Mouse (Mus musculus) heart, embryonic 10.5 days (tissue): Measurements from ENCODE around the gene Dhx9. TPM values are rescaled to one million over a fixed set of nuclear protein-coding genes. Genes with fewer than 3 reads are reported as not detected.

Experiments
- DNase-seq: peaks from one replicate; pipeline ENCODE4 v3.0.0-alpha.2; 2017; ENCODE audit warnings: low spot score
- H3K27ac ChIP-seq: fragments of 300-500 bp; sonication (generic); 2 replicates; pipeline ENCODE4 v1.5.1; 2016; ENCODE audit warnings: mild to moderate bottlenecking
- H3K27me3 ChIP-seq: fragments of 300-500 bp; sonication (generic); 2 replicates; pipeline ENCODE4 v1.6.1; 2016; ENCODE audit warnings: mild to moderate bottlenecking; ENCODE audit not compliant: poor library complexity, insufficient read depth, severe bottlenecking
- H3K36me3 ChIP-seq: fragments of 300-500 bp; sonication (generic); 2 replicates; pipeline ENCODE4 v1.6.1; 2016; ENCODE audit warnings: mild to moderate bottlenecking, moderate library complexity
- H3K4me1 ChIP-seq: fragments of 300-500 bp; sonication (generic); 2 replicates; pipeline ENCODE4 v1.6.1; 2016; ENCODE audit warnings: mild to moderate bottlenecking
- H3K4me3 ChIP-seq: fragments of 300-500 bp; sonication (generic); 2 replicates; pipeline ENCODE4 v1.5.1; 2016; ENCODE audit warnings: mild to moderate bottlenecking, moderate library complexity
- H3K9me3 ChIP-seq: fragments of 300-500 bp; sonication (generic); 2 replicates; pipeline ENCODE4 v1.6.1; 2016; ENCODE audit warnings: mild to moderate bottlenecking, moderate library complexity
- WGBS: fragments of 180-500 bp; shearing (Covaris S2); methylation state at CpG from one replicate; pipeline ENCODE4 v1.1.7; 2016; 5-methylcytosine and 5-hydroxymethylcytosine counted together
- polyA plus RNA-seq: library from polyadenylated mRNA; unstranded; fragments of >200 nt; fragmentation: Nextera tagmentation; extraction: Ambion mirVana; gene quantifications from 2 replicates; pipeline ENCODE4 v1.2.1, GENCODE M21; 2016

Dhx9 gene
- polyA plus RNA-seq, 1 experiment from 2014 or later: 25.1 TPM

DNA sequence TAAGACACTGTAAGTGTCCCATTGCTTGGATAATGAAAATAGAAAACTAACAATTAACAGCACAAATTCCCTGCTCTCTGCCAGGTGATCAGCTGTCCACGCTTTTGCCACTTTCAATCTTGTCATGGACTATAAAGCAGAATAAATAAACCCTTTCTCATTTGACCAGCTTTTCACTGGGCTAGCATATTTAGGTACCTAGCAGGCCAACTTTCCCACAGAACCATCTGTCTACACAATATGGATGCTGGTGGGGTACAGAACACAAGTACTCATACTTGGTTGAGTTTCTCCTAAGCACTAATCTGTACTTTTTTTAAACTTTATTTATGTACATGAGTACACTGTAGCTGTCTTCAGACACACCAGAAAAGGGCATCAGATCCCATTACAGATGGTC is 8.2 kb downstream of the Dhx9 start:
- Histone ChIP-seq H3K36me3 (peaks cover 86% of the 10 kb centered on the region), H3K4me1 (no peaks in the 10 kb centered on the region), H3K9me3 (no peaks in the 10 kb centered on the region), H3K27ac (no peak overlapping the region), H3K4me3 (no peak overlapping the region), H3K27me3 (no peaks in the 10 kb centered on the region)
- WGBS: 100% methylated on average over 1 of the region's 1 CpGs
- DNase-seq: no peak

GRCm38 (mm10) chr1:153461796-153462195 is 25.7 kb downstream of the Dhx9 start:
- H3K36me3 ChIP-seq: peaks cover 100% of the 10 kb centered on the region
- no peak overlapping the region for H3K27ac ChIP-seq
- no peak for DNase-seq
- no peaks in the 10 kb centered on the region for H3K9me3 ChIP-seq
- no peak overlapping the region for H3K4me3 ChIP-seq
- 88% methylated on average over 1 of the region's 1 CpGs for WGBS
- no peaks in the 10 kb centered on the region for H3K27me3 ChIP-seq
- H3K4me1 ChIP-seq: no peaks in the 10 kb centered on the region

- H3K4me1 ChIP-seq: no peaks in the 10 kb centered on the region
- DNase-seq: no peak
- no peaks in the 10 kb centered on the region for H3K27me3 ChIP-seq
- H3K27ac ChIP-seq: no peak overlapping the region
- WGBS: 91% methylated on average over 5 of the region's 5 CpGs
- H3K36me3 ChIP-seq: peaks cover 79% of the 10 kb centered on the region
- H3K9me3 ChIP-seq: no peaks in the 10 kb centered on the region
- H3K4me3 ChIP-seq: no peak overlapping the region
These were observed 31.3 kb downstream of the Dhx9 start for GRCm38 (mm10) chr1:153456137-153456536.

DNA sequence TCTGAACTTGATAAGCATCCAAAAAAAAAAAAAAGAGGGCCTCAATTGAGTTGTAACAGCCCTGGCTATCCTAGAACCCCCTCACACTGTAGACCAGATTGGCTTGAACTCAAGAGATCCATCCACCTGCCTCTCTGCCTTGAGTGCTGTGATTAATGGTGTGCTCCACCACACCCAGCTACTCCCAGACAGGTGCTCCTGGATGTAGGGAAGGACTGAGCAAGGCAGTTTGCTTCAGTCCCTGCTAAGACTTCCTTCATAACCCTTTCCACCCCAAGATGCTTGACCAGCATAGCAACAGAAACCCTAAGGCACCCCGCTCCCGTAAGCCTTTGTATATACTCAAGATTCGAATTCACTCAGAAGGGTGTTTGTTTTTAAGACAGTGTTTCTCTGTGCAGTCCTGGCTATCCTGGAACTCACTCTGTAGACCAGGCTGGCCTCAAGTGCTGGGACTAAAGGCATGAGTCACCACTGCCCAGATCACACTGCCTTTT is 34.3 kb downstream of the Dhx9 start:
- no peak overlapping the region for H3K27ac ChIP-seq
- H3K27me3 ChIP-seq: no peaks in the 10 kb centered on the region
- 87% methylated on average over 3 of the region's 3 CpGs for WGBS
- H3K9me3 ChIP-seq: no peaks in the 10 kb centered on the region
- no peaks in the 10 kb centered on the region for H3K4me1 ChIP-seq
- no peak for DNase-seq
- no peak overlapping the region for H3K4me3 ChIP-seq
- peaks cover 54% of the 10 kb centered on the region for H3K36me3 ChIP-seq

DNA sequence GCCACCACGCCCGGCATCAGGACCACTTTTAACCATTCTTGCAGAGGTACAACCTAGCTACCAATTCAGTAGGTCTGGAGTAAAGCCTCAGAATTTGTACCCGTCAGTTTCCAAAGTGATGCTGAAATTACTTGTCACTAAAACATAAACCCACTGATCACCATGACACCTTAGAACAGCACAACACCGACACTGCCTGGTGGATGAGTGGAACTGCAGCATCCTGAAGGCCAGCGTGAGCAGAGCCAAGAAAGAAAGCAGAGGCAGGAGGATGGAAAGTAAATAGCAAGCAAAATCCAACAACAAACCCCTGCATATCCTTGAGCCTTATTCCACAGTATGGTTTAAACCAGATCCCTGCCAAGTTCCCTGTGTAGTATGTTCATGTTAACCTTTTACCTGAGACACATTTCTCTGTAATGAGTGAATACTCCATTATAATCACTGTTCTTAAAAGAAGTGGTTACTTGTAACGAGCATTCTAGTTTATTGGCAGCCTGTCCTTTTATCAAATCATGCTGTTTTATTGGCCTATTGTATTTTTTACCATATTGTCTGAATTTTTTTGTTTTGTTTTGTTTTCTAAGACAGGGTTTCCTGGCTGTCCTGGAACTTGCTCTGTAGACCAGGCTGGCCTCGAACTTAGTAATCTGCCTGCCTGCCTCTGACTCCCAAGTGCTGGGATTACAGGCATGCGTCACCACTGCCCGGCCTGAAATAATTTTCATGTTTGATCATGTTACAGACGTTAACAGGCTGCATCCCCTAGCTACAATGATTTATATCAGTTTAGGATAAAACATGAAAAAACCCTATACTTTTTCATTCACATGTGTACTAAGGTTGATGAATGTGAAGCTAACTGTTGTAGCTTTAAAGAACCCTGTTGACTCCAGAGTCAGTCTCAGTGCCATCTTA is 36.0 kb downstream of the Dhx9 start:
- WGBS: 72% methylated on average over 10 of the region's 10 CpGs
- Histone ChIP-seq H3K9me3 (no peaks in the 10 kb centered on the region), H3K36me3 (peaks cover 40% of the 10 kb centered on the region), H3K4me1 (no peaks in the 10 kb centered on the region), H3K27ac (no peak overlapping the region), H3K4me3 (no peak overlapping the region), H3K27me3 (no peaks in the 10 kb centered on the region)
- no peak for DNase-seq

GRCm38 (mm10) chr1:153446120-153446831 is 41.2 kb downstream of the Dhx9 start:
- no peaks in the 10 kb centered on the region for H3K27me3 ChIP-seq
- no peak overlapping the region for H3K4me3 ChIP-seq
- no peak for DNase-seq
- WGBS: 93% methylated on average over 20 of the region's 20 CpGs
- no peaks in the 10 kb centered on the region for H3K4me1 ChIP-seq
- H3K27ac ChIP-seq: no peak overlapping the region
- H3K36me3 ChIP-seq: peaks cover 10% of the 10 kb centered on the region
- H3K9me3 ChIP-seq: no peaks in the 10 kb centered on the region

GRCm38 (mm10) chr1:153443632-153444031 is 43.8 kb downstream of the Dhx9 start:
- DNase-seq: no peak
- WGBS: 81% methylated on average over 4 of the region's 4 CpGs
- H3K4me3 ChIP-seq: no peak overlapping the region
- no peaks in the 10 kb centered on the region for H3K4me1 ChIP-seq
- H3K27me3 ChIP-seq: no peaks in the 10 kb centered on the region
- H3K9me3 ChIP-seq: no peaks in the 10 kb centered on the region
- H3K27ac ChIP-seq: no peak overlapping the region
- peaks cover 5% of the 10 kb centered on the region; the same call in 1 of the 2 replicates for H3K36me3 ChIP-seq

DNA sequence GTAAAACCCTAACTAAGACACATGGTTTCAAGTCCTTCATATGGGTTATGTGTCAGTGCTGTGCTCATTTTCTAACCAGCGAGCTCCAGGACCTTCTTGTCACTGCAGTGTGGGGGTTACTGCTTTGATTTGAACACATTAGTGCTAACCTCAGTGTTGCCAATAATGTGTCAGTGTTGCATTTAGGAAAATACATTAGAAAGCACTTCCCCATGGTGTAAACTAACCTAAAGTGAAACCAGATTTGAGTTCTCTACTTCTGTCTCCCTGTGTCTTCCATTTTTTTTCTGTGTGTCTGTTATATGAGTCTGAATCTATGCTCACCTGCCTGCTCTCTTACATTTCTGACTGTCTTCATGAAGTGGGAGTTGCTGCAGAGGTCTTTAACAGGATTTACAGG is 44.4 kb downstream of the Dhx9 start:
- no peaks in the 10 kb centered on the region for H3K9me3 ChIP-seq
- H3K4me3 ChIP-seq: no peak overlapping the region
- H3K27me3 ChIP-seq: no peaks in the 10 kb centered on the region
- WGBS: 72% methylated on average over 1 of the region's 1 CpGs
- H3K4me1 ChIP-seq: no peaks in the 10 kb centered on the region
- peaks cover 5% of the 10 kb centered on the region; the same call in 1 of the 2 replicates for H3K36me3 ChIP-seq
- DNase-seq: no peak
- H3K27ac ChIP-seq: no peak overlapping the region

GRCm38 (mm10) chr1:153441656-153442055 is 45.8 kb downstream of the Dhx9 start:
- peaks cover 3% of the 10 kb centered on the region; the same call in 1 of the 2 replicates for H3K36me3 ChIP-seq
- no peaks in the 10 kb centered on the region for H3K9me3 ChIP-seq
- no peaks in the 10 kb centered on the region for H3K27me3 ChIP-seq
- no peak overlapping the region for H3K27ac ChIP-seq
- no peaks in the 10 kb centered on the region for H3K4me1 ChIP-seq
- no peak for DNase-seq
- WGBS: 67% methylated on average over 3 of the region's 3 CpGs
- H3K4me3 ChIP-seq: no peak overlapping the region

- 72% methylated on average over 4 of the region's 4 CpGs for WGBS
- no peak for DNase-seq
- Histone ChIP-seq H3K4me1 (no peaks in the 10 kb centered on the region), H3K27me3 (no peaks in the 10 kb centered on the region), H3K9me3 (no peaks in the 10 kb centered on the region), H3K36me3 (no peaks in the 10 kb centered on the region), H3K27ac (no peak overlapping the region), H3K4me3 (no peak overlapping the region)
These were observed 46.7 kb downstream of the Dhx9 start for GRCm38 (mm10) chr1:153440752-153441151.

DNA sequence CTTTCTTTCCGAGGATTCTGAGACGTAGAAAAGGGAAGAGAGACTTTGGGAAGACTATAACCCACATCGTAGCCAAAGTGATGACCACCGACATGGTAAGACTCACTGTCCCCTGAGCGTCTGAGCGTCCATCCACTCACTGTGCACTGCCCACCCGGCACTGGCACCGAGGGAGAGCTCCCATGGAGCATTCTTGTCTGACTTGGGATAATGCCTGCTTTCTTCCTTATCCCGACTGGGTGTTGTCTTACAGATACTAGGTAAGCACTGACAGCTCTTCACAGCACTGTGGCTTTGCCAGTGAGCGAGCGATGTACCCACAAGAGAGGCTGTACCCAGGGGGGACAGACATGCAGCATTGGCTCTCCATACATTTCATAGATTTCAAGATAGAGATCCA is 49.9 kb downstream of the Dhx9 start:
- Histone ChIP-seq H3K4me1 (no peaks in the 10 kb centered on the region), H3K27ac (no peak overlapping the region), H3K36me3 (no peaks in the 10 kb centered on the region), H3K9me3 (no peaks in the 10 kb centered on the region), H3K27me3 (no peaks in the 10 kb centered on the region), H3K4me3 (no peak overlapping the region)
- WGBS: 79% methylated on average over 11 of the region's 11 CpGs
- no peak for DNase-seq

GRCm38 (mm10) chr1:153433851-153434589 is 53.4 kb downstream of the Dhx9 start:
- no peak overlapping the region for H3K27ac ChIP-seq
- no peaks in the 10 kb centered on the region for H3K36me3 ChIP-seq
- H3K4me3 ChIP-seq: no peak overlapping the region
- no peak for DNase-seq
- H3K4me1 ChIP-seq: no peaks in the 10 kb centered on the region
- H3K27me3 ChIP-seq: no peaks in the 10 kb centered on the region
- 76% methylated on average over 5 of the region's 5 CpGs for WGBS
- H3K9me3 ChIP-seq: no peaks in the 10 kb centered on the region
